Mouse (Mus musculus) brain, embryonic 14.5 days (tissue): ENCODE measurements at regions not wholly inside any gene's neighbourhood (a gene's known extent, or its start where the extent isn't known, plus 50 kb on each side); places are given as distances from the start of the nearest gene placed in this dataset.

Experiments
- CTCF ChIP-seq: fragments of 200-500 bp; IDR thresholded peaks from 2 replicates; pipeline ENCODE4 v1.5.1; 2012; ENCODE audit warnings: inconsistent platforms, mild to moderate bottlenecking, moderate library complexity, borderline replicate concordance; ENCODE audit not compliant: insufficient read depth, insufficient read length; ENCODE audit errors: extremely low read depth
- POLR2A ChIP-seq: fragments of 200-500 bp; IDR thresholded peaks from 2 replicates; pipeline ENCODE4 v1.6.1; 2012; ENCODE audit warnings: mild to moderate bottlenecking, inconsistent platforms, borderline replicate concordance; ENCODE audit not compliant: poor library complexity, insufficient read depth, insufficient read length, severe bottlenecking; ENCODE audit errors: extremely low read depth

GRCm38 (mm10) chr7:40275078-40275477 is 623.0 kb upstream of the Vstm2b start:
- TF ChIP-seq POLR2A (no peak), CTCF (no peak)
